Mouse (Mus musculus) hindbrain, embryonic 16.5 days (tissue): ENCODE data around the gene Acp1. TPM values are rescaled to one million over a fixed set of nuclear protein-coding genes. Genes with fewer than 3 reads are reported as not detected.
A peak's percentile ranks its signal among the peaks of the same experiment; 100 is the strongest.

Experiments used
- ATAC-seq: fragments of 200-750 bp; cut with Nextera tagmentation; 2 replicates; pipeline ENCODE4 v1.8.0; 2017; ENCODE audit warnings: moderate TSS enrichment, moderate library complexity
- H3K27ac ChIP-seq: fragments of 300-500 bp; sonication (generic); 2 replicates; pipeline ENCODE4 v1.5.1; 2014; ENCODE audit warnings: low read depth, mild to moderate bottlenecking, control low read depth, low read length, moderate library complexity
- H3K27me3 ChIP-seq: fragments of 300-500 bp; sonication (generic); replicated peaks from 2 replicates; pipeline ENCODE4 v1.6.1; 2014; ENCODE audit warnings: low read length; ENCODE audit not compliant: control insufficient read depth, insufficient read depth
- H3K36me3 ChIP-seq: fragments of 300-500 bp; sonication (generic); 2 replicates; pipeline ENCODE4 v1.6.1; 2014; ENCODE audit warnings: mild to moderate bottlenecking, low read length, moderate library complexity, mixed read lengths; ENCODE audit not compliant: control insufficient read depth, insufficient read depth
- H3K4me1 ChIP-seq: fragments of 300-500 bp; sonication (generic); 2 replicates; pipeline ENCODE4 v1.6.1; 2014; ENCODE audit warnings: low read depth, low read length; ENCODE audit not compliant: control insufficient read depth, insufficient read depth
- H3K4me2 ChIP-seq: fragments of 300-500 bp; sonication (generic); 2 replicates; pipeline ENCODE4 v1.6.1; 2014; ENCODE audit warnings: mild to moderate bottlenecking, low read length, control low read depth, moderate library complexity
- H3K4me3 ChIP-seq: fragments of 300-500 bp; sonication (generic); 2 replicates; pipeline ENCODE4 v1.5.1; 2014; ENCODE audit warnings: mild to moderate bottlenecking, low read length, control low read depth, moderate library complexity
- H3K9ac ChIP-seq: fragments of 300-500 bp; sonication (generic); 2 replicates; pipeline ENCODE4 v1.6.1; 2014; ENCODE audit warnings: low read depth, mild to moderate bottlenecking, control low read depth, low read length, moderate library complexity
- H3K9me3 ChIP-seq: fragments of 300-500 bp; sonication (generic); 2 replicates; pipeline ENCODE4 v1.6.1; 2014; ENCODE audit warnings: mild to moderate bottlenecking, low read length, moderate library complexity; ENCODE audit not compliant: control insufficient read depth
- WGBS: fragments of 180-500 bp; shearing (Covaris S2); extraction: QIAGEN DNeasy Blood & Tissue Kit; methylation state at CpG from one replicate; pipeline ENCODE4 v1.1.7; 2014; 5-methylcytosine and 5-hydroxymethylcytosine counted together
- polyA plus RNA-seq: library from polyadenylated mRNA; unstranded; fragments of >200 nt; fragmentation: Nextera tagmentation; extraction: Ambion mirVana; gene quantifications from 2 replicates; pipeline ENCODE4 v1.2.1, GENCODE M21; 2015

Gene Acp1
- polyA plus RNA-seq, 1 experiment from 2014 or later = 106 TPM

DNA sequence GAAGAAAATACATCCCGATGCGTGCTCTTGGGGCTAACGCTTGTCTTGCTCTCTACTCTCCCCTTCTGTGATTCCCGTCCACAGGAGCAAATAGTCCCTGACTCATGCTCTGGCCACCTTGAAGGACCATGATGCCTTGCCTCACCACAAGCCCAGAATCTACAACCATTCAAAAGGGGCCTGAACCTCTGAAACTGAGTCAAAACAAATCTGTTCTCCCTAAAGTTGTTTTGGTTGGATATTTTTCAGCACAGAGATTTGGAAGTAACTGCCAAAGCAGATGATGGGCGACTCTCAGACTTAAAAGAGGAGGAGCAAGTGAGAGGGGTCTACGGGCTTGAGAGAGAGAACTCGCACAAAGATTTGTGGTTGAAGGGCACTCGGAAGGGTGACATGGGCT lies 529 bp downstream of the Acp1 start:
- no peaks in the 10 kb centered on the region for H3K36me3 ChIP-seq
- 17% methylated on average over 8 of the region's 8 CpGs for WGBS

DNA sequence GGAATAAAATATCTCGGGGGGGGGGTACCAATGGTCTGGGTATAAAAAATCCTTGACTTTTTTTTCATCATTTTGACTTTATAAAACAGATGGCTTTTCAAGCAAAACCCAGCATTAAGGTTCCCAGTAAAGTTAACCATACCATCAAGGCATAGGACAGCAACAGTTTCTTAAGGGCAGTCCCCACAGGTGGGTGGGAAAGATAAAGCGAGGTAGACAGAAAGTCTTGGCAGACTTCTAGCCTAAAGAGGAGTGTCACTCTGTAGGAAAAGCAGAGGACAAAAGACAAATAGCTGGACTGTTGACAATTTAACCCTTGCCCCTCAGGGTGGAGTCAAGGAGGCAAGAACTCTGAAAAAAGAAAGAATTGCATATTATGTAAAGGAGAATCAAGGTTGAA lies 1.5 kb downstream of the Acp1 start:
- Histone ChIP-seq H3K4me1 (peaks cover 17% of the 10 kb centered on the region), H3K4me2 (no peak overlapping the region), H3K9me3 (no peaks in the 10 kb centered on the region), H3K9ac (no peak overlapping the region), H3K36me3 (no peaks in the 10 kb centered on the region), H3K4me3 (no peak overlapping the region), H3K27ac (no peak overlapping the region), H3K27me3 (no peaks in the 10 kb centered on the region)
- no peak for ATAC-seq
- WGBS = 91% methylated on average over 2 of the region's 2 CpGs

More for the DNA sequence above, 529 bp downstream of the Acp1 start:
- ATAC-seq = no peak
- Histone ChIP-seq H3K27me3 (no peaks in the 10 kb centered on the region), H3K4me3 (peak overlapping the region; percentile 75), H3K27ac (peak overlapping the region; percentile 58), H3K4me2 (peak overlapping the region; percentile 85), H3K9me3 (no peaks in the 10 kb centered on the region), H3K4me1 (peaks cover 17% of the 10 kb centered on the region), H3K9ac (peak overlapping the region; percentile 73)

DNA sequence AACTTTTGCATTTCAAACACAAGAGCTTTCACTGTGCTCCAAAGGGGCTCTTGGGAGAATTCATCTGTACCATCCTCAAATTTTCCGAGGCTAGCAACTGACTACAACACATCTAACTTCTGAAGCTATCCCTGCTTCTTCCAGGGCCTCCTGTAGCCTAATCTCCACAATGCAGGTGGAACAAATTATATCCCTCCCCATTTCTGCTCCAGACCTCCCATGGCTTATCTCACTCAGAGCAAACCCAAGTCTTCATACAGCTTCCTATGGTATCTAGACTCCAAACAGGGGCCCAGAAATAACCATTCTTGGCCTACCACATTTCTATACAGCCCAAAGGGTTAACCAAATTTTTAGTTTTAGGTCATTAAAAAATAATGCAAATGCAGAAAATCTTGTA lies 2.7 kb downstream of the Acp1 start:
- 96% methylated on average over 1 of the region's 1 CpGs for WGBS
- Histone ChIP-seq H3K4me1 (peaks cover 17% of the 10 kb centered on the region), H3K9me3 (no peaks in the 10 kb centered on the region), H3K27ac (no peak overlapping the region), H3K4me2 (no peak overlapping the region), H3K4me3 (no peak overlapping the region), H3K9ac (no peak overlapping the region), H3K27me3 (no peaks in the 10 kb centered on the region), H3K36me3 (0 out of 2 replicates have a peak, but pooled peaks cover 1% of the 10 kb centered on the region)
- no peak for ATAC-seq

DNA sequence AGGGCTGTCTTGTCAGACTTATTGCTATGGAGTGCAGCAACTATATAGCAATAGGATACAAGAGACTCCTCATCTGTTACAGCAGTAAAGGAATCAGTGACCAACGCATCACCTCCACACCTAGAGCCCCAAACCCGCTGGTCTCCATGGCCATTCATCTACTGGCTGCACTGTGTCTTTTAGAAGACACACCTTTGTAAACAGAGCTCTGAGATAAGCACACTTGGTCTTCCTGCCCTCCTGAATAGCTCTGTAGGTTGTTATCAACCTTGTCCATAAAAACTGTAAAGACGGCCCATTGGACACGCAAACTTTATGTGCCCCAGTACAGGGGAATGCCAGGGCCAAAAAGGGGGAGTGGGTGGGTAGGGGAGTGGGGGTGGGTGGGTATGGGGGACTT lies 14.3 kb downstream of the Acp1 start:
- Histone ChIP-seq H3K4me1 (no peaks in the 10 kb centered on the region), H3K4me2 (no peak overlapping the region), H3K9ac (no peak overlapping the region), H3K4me3 (no peak overlapping the region), H3K36me3 (peaks cover 5% of the 10 kb centered on the region; the same call in 1 of the 2 replicates), H3K27ac (no peak overlapping the region), H3K27me3 (no peaks in the 10 kb centered on the region), H3K9me3 (no peaks in the 10 kb centered on the region)
- 94% methylated on average over 4 of the region's 4 CpGs for WGBS
- no peak for ATAC-seq

DNA sequence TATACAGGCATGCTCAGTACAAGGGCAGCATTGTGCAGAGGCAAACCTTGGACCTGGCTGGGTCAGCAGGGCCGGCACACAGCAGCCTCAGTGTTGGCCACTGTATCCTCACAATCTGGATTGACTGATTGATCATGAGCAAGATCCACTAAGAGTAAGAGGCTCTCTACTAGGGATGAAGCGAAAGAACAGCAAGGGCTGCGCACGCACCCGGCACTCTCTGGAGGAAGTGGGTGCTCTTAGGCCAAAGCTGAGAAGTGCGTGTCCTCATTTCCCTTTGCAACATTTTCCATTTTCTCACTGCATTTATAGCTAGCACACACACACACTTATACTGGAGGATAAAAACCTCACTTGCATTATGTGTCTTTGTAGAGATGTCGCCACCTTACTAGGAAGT lies 20.0 kb downstream of the Acp1 start:
- Histone ChIP-seq H3K27ac (no peak overlapping the region), H3K4me1 (no peaks in the 10 kb centered on the region), H3K4me2 (no peak overlapping the region), H3K9ac (no peak overlapping the region), H3K36me3 (no peaks in the 10 kb centered on the region; the same call in 1 of the 2 replicates), H3K9me3 (no peaks in the 10 kb centered on the region), H3K4me3 (no peak overlapping the region), H3K27me3 (no peaks in the 10 kb centered on the region; the same call in 1 of the 2 replicates)
- ATAC-seq = no peak
- 84% methylated on average over 7 of the region's 7 CpGs for WGBS

DNA sequence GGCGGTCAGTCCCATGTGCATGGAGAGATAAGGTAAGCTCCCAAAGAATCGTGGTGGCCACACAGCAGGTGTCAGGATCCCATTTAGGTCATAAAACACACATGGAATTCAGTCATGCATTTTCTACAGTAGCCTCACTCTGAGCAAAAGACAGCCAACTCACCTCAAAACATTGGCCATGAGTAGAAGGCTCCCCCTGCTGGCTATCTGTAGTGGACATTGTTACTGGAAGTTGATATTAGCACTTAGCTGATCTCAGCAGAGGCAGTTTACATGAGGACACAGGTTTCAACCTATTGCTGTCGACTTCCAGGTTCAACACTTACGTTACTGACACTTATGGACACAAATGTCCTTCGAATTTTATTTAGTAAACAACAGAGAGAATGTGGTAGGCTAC lies 21.3 kb downstream of the Acp1 start:
- H3K36me3 ChIP-seq = no peaks in the 10 kb centered on the region; the same call in 1 of the 2 replicates
- WGBS = 38% methylated on average over 5 of the region's 5 CpGs
- H3K4me3 ChIP-seq = no peak overlapping the region
- H3K9me3 ChIP-seq = no peaks in the 10 kb centered on the region
- no peak overlapping the region for H3K4me2 ChIP-seq
- peaks cover 12% of the 10 kb centered on the region for H3K27me3 ChIP-seq
- ATAC-seq = peak; percentile 89
- H3K4me1 ChIP-seq = no peaks in the 10 kb centered on the region
- no peak overlapping the region for H3K27ac ChIP-seq
- H3K9ac ChIP-seq = no peak overlapping the region

DNA sequence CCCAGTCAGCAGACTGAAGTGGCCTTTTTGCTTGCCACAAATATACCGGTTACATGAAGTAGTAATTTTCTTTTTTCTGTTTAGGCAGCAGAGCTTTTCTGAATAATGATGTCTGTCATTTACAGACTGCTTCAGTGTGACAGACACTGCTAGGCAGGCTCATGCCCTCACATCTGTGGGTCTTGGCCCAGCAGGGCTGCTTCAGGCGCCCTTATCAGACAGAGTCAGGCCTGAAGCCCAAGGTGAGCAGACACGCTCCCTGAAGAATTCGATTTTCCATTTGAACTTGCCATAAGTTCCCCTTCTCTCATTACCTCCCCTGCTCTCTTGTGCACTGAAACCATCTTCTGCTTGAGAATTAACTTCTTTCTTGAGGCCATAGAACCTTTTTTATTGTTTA lies 23.4 kb downstream of the Acp1 start:
- no peak overlapping the region for H3K4me2 ChIP-seq
- no peak overlapping the region for H3K4me3 ChIP-seq
- peaks cover 20% of the 10 kb centered on the region for H3K27me3 ChIP-seq
- no peaks in the 10 kb centered on the region for H3K9me3 ChIP-seq
- ATAC-seq = no peak
- H3K27ac ChIP-seq = no peak overlapping the region
- 89% methylated on average over 4 of the region's 4 CpGs for WGBS
- H3K36me3 ChIP-seq = no peaks in the 10 kb centered on the region
- no peak overlapping the region for H3K9ac ChIP-seq
- H3K4me1 ChIP-seq = peaks cover 13% of the 10 kb centered on the region; the same call in 1 of the 2 replicates

DNA sequence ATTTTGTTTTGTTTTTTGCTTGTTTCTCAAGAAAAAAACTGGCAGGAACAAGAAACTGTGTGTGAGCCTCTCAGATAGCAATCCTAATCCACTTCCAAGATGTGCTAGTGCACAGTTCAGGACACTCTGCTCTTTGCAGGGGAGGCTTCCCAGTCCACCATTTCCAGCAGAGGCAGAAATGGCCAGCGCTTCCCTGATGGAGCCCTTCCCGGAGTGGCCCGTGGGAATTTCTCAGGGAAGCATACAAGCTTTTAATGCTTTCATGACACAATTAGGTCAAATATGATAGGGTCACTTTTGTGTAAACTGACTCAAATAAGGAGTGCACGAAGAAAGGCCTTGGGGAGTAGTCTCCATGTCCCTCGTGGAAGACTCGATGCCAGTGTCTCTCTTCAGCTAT lies 25.5 kb downstream of the Acp1 start:
- no peaks in the 10 kb centered on the region for H3K9me3 ChIP-seq
- no peak for ATAC-seq
- WGBS = 79% methylated on average over 6 of the region's 6 CpGs
- no peak overlapping the region for H3K4me3 ChIP-seq
- H3K27me3 ChIP-seq = peaks cover 27% of the 10 kb centered on the region
- no peak overlapping the region for H3K9ac ChIP-seq
- H3K36me3 ChIP-seq = no peaks in the 10 kb centered on the region
- H3K4me1 ChIP-seq = peaks cover 13% of the 10 kb centered on the region; the same call in 1 of the 2 replicates
- no peak overlapping the region for H3K27ac ChIP-seq
- H3K4me2 ChIP-seq = no peak overlapping the region

DNA sequence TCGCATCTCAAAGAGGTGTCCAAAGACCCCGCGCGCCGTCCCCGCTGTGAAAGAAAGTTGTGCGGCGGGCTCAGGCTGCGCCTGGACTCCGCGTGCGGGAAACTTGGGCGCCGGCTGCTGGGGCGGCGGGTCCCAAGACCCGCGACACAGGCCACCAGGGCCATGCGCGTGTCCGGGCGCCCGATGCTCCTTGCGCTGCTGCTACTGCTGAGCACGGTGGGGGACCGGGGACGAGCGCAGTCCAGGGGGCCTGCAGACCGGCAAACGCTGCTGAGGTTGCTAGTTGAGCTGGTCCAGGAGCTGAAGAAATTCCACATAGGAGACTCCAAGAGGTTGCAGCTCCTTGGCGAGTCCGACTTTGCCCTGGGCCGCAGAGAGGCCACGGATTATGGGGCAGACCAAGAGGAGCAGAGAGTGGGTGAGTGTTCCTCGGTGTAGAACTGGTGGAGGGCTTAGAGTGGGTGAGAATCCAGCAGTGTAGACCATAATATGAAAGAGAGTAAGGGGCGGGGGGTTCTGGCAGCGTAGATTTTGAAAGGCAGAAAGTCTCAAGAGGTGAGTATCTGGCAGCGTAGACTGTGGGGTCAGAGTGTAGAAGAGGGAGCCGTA lies 26.7 kb downstream of the Acp1 start:
- Histone ChIP-seq H3K4me3 (peak overlapping the region; percentile 63), H3K4me2 (peak overlapping the region; percentile 100), H3K27ac (no peak overlapping the region), H3K9ac (peak overlapping the region; percentile 62), H3K36me3 (no peaks in the 10 kb centered on the region), H3K27me3 (peaks cover 27% of the 10 kb centered on the region), H3K9me3 (no peaks in the 10 kb centered on the region), H3K4me1 (peaks cover 13% of the 10 kb centered on the region; the same call in 1 of the 2 replicates)
- WGBS = 8% methylated on average over 39 of the region's 39 CpGs
- ATAC-seq = peak; percentile 48
